Mouse (Mus musculus) neutrophil, adult 65 days (primary cell): ENCODE measurements around the gene Pus3. TPM values are rescaled to one million over a fixed set of nuclear protein-coding genes. Genes with fewer than 3 reads are reported as not detected.

Experiments
- total RNA-seq: library from RNA; stranded (reverse); gene quantifications from 2 replicates; pipeline ENCODE4 v1.2.4, GENCODE M21; 2023

The Pus3 gene
- total RNA-seq: 4.9 and 7.9 TPM in 2 replicates

DNA sequence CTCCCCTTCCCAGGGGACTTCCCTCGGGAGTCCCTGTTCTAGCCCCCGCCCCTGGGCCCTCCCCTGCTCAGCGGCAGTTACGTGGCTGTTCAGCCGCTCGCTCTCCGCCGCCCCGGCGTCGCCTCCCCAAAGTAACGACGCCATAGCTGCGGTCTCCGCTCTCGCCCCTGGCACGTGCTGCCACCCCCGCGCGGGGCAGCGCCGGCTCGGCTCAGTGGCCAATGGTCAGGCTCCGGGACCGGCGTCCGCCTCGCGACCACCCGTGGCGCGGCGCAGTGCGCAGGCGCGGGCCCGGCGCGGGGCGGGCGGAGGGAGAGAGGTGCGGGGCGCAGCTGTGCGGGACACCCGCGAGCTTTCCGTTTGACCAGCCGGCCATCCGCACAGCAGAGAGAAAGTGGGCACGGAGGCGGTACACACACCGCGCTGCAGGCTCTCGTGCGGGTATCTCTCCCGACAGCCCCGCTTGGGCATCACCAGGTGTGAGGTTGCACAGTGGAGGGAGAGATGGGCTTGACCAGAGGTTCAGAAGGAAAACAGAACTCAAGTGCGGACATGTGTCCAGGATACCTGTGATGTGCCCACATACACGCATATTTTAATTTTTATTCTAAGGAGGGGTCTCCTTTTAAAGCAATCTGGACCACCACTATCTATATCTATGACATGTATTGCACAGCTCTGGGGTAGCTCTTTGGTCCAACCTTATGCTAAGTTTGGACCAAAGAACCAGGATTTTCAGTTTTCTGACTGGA, at the start of gene Pus3, which contains the start of gene Ddx25:
Gene Pus3 (plus strand): TSS at position 339 of the 752 bp plus-strand sequence.
Gene Ddx25 (minus strand): TSS at position 272 of the 752 bp plus-strand sequence.

DNA sequence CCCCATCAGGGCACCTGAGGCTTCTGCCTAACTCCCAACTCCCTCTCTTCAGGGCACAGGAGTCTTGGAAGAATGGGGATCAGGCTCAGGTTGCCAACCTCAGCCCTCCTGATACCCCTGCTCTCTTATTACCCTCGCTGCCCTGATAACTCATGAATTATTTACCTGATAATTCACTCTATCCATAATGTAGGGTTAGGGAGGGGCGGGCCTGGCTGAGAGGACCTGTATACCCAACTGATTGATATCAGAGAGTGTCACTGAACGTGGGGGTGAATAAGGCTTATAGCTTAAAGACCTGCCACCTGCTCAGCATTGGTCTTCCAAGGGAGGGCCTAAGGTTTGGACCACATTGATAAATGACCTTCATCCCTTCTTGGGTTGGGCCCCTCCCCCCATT, 40.2 kb upstream of the Pus3 start, which contains the start of gene Gm1113:
Gene Gm1113 (minus strand): TSS at position 101 of the 400 bp plus-strand sequence.

DNA sequence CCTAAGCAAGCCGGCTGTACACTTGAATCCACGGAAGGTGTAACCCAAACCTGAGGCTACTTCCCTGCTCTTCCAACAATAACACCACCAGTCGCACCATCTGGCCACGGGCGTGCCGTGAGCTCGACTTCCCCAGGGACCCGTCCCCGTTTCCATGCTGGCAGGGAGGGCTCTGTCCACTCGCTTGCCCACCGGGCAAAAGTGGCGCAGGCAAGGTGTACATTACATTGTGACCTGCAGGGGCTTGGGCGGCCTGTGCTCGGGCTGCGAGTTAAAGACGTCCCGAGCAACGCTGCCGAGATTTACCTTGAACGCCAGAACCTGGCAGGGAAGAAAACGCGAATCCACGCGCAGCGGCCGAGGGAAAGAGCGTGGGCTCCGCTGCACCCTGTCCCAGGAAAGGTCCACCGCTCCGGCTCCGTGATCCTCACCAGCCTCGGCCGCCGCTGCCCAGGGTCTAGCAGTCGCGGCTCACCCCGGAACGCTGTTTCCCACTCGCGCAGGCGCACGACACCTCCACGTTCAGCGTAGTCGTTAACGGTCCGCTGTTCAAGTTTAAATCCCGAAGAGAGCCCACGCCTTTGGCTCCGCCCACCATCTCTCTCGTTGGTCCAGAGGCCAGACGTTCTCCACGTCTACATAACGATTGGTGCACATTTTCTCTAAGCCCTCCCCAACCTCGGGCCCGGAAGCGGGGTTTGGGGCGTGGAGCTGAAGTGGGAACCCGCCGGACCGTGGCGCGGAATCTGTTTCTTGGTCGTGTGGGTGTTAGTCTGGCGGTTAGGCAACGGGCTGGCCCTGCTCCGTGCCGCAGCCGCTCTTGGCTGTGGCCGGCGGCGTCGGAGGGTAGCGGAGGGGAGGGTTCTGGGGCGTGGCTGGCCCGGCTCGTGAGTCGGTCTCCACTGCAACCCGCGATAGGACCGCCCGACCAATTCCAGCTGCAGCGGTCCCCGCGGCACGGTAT, 11.5 kb downstream of the Pus3 start, which contains the start of the genes Pate2 and Hyls1:
Gene Pate2 (plus strand): TSS at position 714 of the 964 bp plus-strand sequence.
Gene Hyls1 (minus strand): TSS at position 828 of the 964 bp plus-strand sequence.

DNA sequence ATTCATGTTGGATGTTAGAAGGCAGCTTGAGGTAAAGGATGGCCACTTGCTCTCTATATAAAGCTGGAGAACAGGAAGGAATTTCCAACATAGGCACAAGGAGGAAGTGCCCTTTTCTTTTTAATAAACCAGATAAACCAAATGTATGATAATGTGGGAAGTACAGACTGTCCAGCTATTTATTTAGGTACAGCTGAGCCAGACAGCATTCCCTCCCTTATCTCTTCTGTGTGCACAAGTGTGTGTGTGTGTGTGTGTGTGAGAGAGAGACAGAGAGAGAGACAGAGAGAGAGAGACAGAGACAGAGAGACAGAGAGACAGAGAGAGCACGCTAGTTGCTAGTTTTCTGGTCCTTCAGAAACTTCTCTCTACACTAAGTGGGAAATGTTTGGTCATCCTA, 53.4 kb downstream of the Pus3 start, which contains the start of gene Pate4:
Gene Pate4 (minus strand): TSS at position 101 of the 400 bp plus-strand sequence.

Other genes with a start within 250 kb of the Pus3 start
- 0.45 and 2.4 TPM in 2 replicates for gene Cdon, start 137.5 kb upstream of the Pus3 start, total RNA-seq
- not detected in 2 replicates for gene Gm1113, start 40.3 kb upstream of the Pus3 start, total RNA-seq
- 0.19 and 0.39 TPM in 2 replicates for gene Ddx25, start 67 bp upstream of the Pus3 start, total RNA-seq
- gene Pate2, start 11.7 kb downstream of the Pus3 start, total RNA-seq: not detected in 2 replicates
- 6.3 and 7.8 TPM in 2 replicates for gene Hyls1, start 11.8 kb downstream of the Pus3 start, total RNA-seq
- not detected in 2 replicates for gene Pate4, start 53.3 kb downstream of the Pus3 start, total RNA-seq
- gene Pate3, start 89.6 kb downstream of the Pus3 start, total RNA-seq: not detected in 2 replicates
- gene Pate1, start 128.8 kb downstream of the Pus3 start, total RNA-seq: not detected in 2 replicates
- gene Gm17677, start 182.5 kb downstream of the Pus3 start, total RNA-seq: not detected in 2 replicates
- not detected in 2 replicates for gene Gm17727, start 219.5 kb downstream of the Pus3 start, total RNA-seq
- gene Gm27235, start 231.5 kb downstream of the Pus3 start, total RNA-seq: not detected in 2 replicates
- gene D730048I06Rik, start 231.5 kb downstream of the Pus3 start, total RNA-seq: not detected in 2 replicates